Mouse (Mus musculus) C2C12 (cell line): ENCODE measurements around the gene Rbfox3. TPM values are rescaled to one million over a fixed set of nuclear protein-coding genes. Genes with fewer than 3 reads are reported as not detected.

ENCODE experiments used
- H3K27me3 ChIP-seq: one replicate; pipeline ENCODE4 v1.6.1; 2011; ENCODE audit not compliant: control insufficient read depth, insufficient read depth, insufficient read length
- H3K36me3 ChIP-seq: one replicate; pipeline ENCODE4 v1.6.1; 2011; ENCODE audit not compliant: control insufficient read depth, insufficient read depth
- H3K4me3 ChIP-seq: one replicate; pipeline ENCODE4 v1.5.1; 2011; ENCODE audit warnings: mild to moderate bottlenecking, control low read depth; ENCODE audit not compliant: poor library complexity, insufficient read depth, severe bottlenecking
- H3K79me2 ChIP-seq: one replicate; pipeline ENCODE4 v1.6.1; 2011; ENCODE audit not compliant: control insufficient read depth, insufficient read depth
- H3K79me3 ChIP-seq: one replicate; pipeline ENCODE4 v1.6.1; 2011; ENCODE audit warnings: low read depth, control low read depth
- H3ac ChIP-seq: one replicate; pipeline ENCODE3; 2011; ENCODE audit warnings: low read depth; ENCODE audit not compliant: control insufficient read depth, insufficient read length
- CEBPB ChIP-seq: IDR thresholded peaks from one replicate; pipeline ENCODE4 v1.6.1; 2011; ENCODE audit warnings: low read depth, mild to moderate bottlenecking, control low read depth, moderate library complexity
- CTCF ChIP-seq: IDR thresholded peaks from one replicate; pipeline ENCODE4 v1.5.1; 2011; ENCODE audit not compliant: control insufficient read depth, insufficient read depth, insufficient read length
- FOSL1 ChIP-seq: IDR thresholded peaks from one replicate; pipeline ENCODE4 v1.8.0; 2011; ENCODE audit warnings: mild to moderate bottlenecking, low read length; ENCODE audit not compliant: poor library complexity, insufficient read depth, severe bottlenecking
- MAX ChIP-seq: IDR thresholded peaks from one replicate; pipeline ENCODE4 v1.6.1; 2011; ENCODE audit warnings: mild to moderate bottlenecking, control low read depth
- MYOD1 ChIP-seq: IDR thresholded peaks from one replicate; pipeline ENCODE4 v1.6.1; 2011; ENCODE audit warnings: low read depth; ENCODE audit not compliant: control insufficient read depth, insufficient read length
- MYOG ChIP-seq: IDR thresholded peaks from one replicate; pipeline ENCODE4 v1.6.1; 2011; ENCODE audit not compliant: control insufficient read depth, insufficient read length; ENCODE audit errors: extremely low read depth
- USF1 ChIP-seq: IDR thresholded peaks from one replicate; pipeline ENCODE4 v1.6.1; 2011; ENCODE audit warnings: low read depth, mild to moderate bottlenecking, control low read depth, moderate library complexity
- polyA plus RNA-seq: library from polyadenylated mRNA; unstranded; fragments of >200 nt; fragmentation: generic; extraction: Trizol; gene quantifications from one replicate; pipeline ENCODE4 v1.2.1, GENCODE M21; 2012; ENCODE audit warnings: missing spikeins

Gene Rbfox3
- polyA plus RNA-seq, 1 experiment = not detected

GRCm38 (mm10) chr11:118469509-118470160 is 441.8 kb downstream of the Rbfox3 start:
- H3ac ChIP-seq = no peak overlapping the region
- H3K4me3 ChIP-seq = no peak overlapping the region
- TF ChIP-seq CEBPB (no peak), MYOG (no peak), FOSL1 (no peak), CTCF (no peak), MAX (no peak), MYOD1 (no peak), USF1 (no peak)
- peaks cover 24% of the 10 kb centered on the region for H3K27me3 ChIP-seq
- H3K79me2 ChIP-seq = no peaks in the 10 kb centered on the region
- H3K79me3 ChIP-seq = no peaks in the 10 kb centered on the region
- no peaks in the 10 kb centered on the region for H3K36me3 ChIP-seq

GRCm38 (mm10) chr11:118467441-118468035 is 443.9 kb downstream of the Rbfox3 start:
- Histone ChIP-seq H3K79me2 (no peaks in the 10 kb centered on the region), H3K4me3 (no peak overlapping the region), H3ac (no peak overlapping the region), H3K27me3 (peaks cover 22% of the 10 kb centered on the region), H3K79me3 (no peaks in the 10 kb centered on the region), H3K36me3 (no peaks in the 10 kb centered on the region)
- no peak for TF ChIP-seq MYOG
- TF ChIP-seq CEBPB = no peak

GRCm38 (mm10) chr11:118460280-118460679 is 451.1 kb downstream of the Rbfox3 start:
- Histone ChIP-seq H3K36me3 (no peaks in the 10 kb centered on the region), H3K27me3 (peaks cover 22% of the 10 kb centered on the region), H3K79me3 (no peaks in the 10 kb centered on the region), H3K79me2 (no peaks in the 10 kb centered on the region), H3ac (no peak overlapping the region), H3K4me3 (no peak overlapping the region)
- TF ChIP-seq USF1 = no peak
- TF ChIP-seq MYOG = no peak
- TF ChIP-seq MYOD1 = no peak
- TF ChIP-seq FOSL1 = no peak
- TF ChIP-seq CTCF = no peak
- no peak for TF ChIP-seq CEBPB

GRCm38 (mm10) chr11:118459536-118459935 is 451.9 kb downstream of the Rbfox3 start:
- H3K27me3 ChIP-seq = peaks cover 26% of the 10 kb centered on the region
- no peak for TF ChIP-seq MAX
- TF ChIP-seq MYOG = no peak
- no peak for TF ChIP-seq USF1
- TF ChIP-seq MYOD1 = no peak
- no peak for TF ChIP-seq CEBPB
- TF ChIP-seq FOSL1 = no peak
- no peak for TF ChIP-seq CTCF
- H3K79me2 ChIP-seq = no peaks in the 10 kb centered on the region
- no peak overlapping the region for H3ac ChIP-seq
- no peaks in the 10 kb centered on the region for H3K79me3 ChIP-seq
- no peak overlapping the region for H3K4me3 ChIP-seq
- H3K36me3 ChIP-seq = no peaks in the 10 kb centered on the region

- H3K27me3 ChIP-seq = peaks cover 26% of the 10 kb centered on the region
- no peaks in the 10 kb centered on the region for H3K36me3 ChIP-seq
- no peaks in the 10 kb centered on the region for H3K79me2 ChIP-seq
- H3K79me3 ChIP-seq = no peaks in the 10 kb centered on the region
- H3K4me3 ChIP-seq = no peak overlapping the region
- no peak overlapping the region for H3ac ChIP-seq
- TF ChIP-seq FOSL1 (no peak), MYOD1 (no peak), CEBPB (no peak), CTCF (no peak), USF1 (no peak), MYOG (no peak), MAX (no peak)
These were observed 452.3 kb downstream of the Rbfox3 start for GRCm38 (mm10) chr11:118459051-118459450.

GRCm38 (mm10) chr11:118456937-118457336 is 454.5 kb downstream of the Rbfox3 start:
- Histone ChIP-seq H3K79me3 (no peaks in the 10 kb centered on the region), H3ac (no peak overlapping the region), H3K36me3 (no peaks in the 10 kb centered on the region), H3K79me2 (no peaks in the 10 kb centered on the region), H3K27me3 (peaks cover 26% of the 10 kb centered on the region), H3K4me3 (no peak overlapping the region)
- TF ChIP-seq MYOG = no peak
